11 mouse cellular contexts compared by ENCODE assay signal in the genomic region with DNA sequence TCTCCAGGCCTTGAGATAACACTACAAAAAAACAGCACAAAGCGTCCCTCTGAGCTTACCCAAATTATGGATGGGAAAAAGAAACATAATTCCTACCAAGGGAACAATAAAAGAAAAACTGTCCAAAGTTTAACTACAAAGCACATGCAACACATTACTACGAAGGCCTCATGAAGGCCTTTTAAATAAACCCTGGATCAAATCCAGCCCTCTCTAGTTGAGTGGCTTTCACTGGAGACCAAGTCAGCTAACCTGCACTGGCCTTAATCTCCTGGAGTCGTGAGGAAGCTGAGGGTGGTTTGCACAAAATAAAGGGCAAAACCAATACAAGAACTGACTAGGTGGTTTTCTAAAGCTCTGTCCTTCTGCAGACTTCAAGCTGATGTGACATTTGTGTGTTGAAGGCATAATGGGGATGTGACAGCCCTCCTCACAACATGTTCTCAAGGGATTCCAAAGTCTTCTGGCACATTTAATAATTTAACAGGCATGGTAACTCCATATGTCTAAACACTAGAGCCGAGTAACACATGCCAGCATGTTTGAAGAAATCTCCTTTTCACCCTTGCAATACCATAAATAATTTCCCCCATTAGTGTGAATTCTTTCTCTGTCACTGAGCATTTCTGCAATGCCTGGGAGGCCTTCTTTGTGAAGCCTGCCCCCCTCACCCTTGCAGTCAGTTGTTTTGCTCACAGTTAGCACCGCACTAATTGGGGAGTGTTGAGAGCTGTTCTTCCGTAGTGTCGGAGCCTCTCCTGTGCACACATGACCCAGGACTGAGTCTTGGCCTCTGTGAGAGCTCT. TPM values are rescaled to one million over a fixed set of nuclear protein-coding genes. Genes with fewer than 3 reads are reported as not detected.
DNase-seq lines count a peak whose midpoint lies in the region; ATAC-seq and TF ChIP-seq lines count a peak whose summit lies in the region.
"Had no signal": no experiment of that assay in that cellular context is flagged by ENCODE, and none has a peak within 500 bp of the region (broad histone marks: within the 10 kb centered on the region; RNA-seq: fewer than 3 reads in every experiment).

No protein-coding gene starts in this region.

- no peak for TF ChIP-seq CTCF in kidney, adult 2 months (conservative IDR thresholded peaks at IDR 0.05; ENCODE audit: insufficient read depth, insufficient read length, low read depth, low read length)

- H3K4me2 ChIP-seq in embryonic facial prominence, embryonic 12.5 days (replicated peaks): no peak overlapping the region
- H3K4me2 ChIP-seq in forebrain, embryonic 16.5 days (ENCODE audit: low read length): no peak overlapping the region
- H3K4me2 ChIP-seq in midbrain, embryonic 13.5 days (replicated peaks): no peak overlapping the region
- H3K4me2 ChIP-seq: neural tube, embryonic 12.5 days had no signal

- no peak for TF ChIP-seq POLR2A in kidney, adult 2 months (IDR thresholded peaks at IDR 0.05; ENCODE audit: low read depth, low read length)

- no peaks in the 10 kb centered on the region for H3K4me1 ChIP-seq in kidney, adult 2 months (ENCODE audit: control insufficient read depth, insufficient read depth, low read length)
- H3K4me1 ChIP-seq in embryonic facial prominence, embryonic 12.5 days: peaks cover 17% of the 10 kb centered on the region
- H3K4me1 ChIP-seq in forebrain, embryonic 16.5 days (replicated peaks; ENCODE audit: control insufficient read depth, insufficient read depth, low read length): peaks cover 18% of the 10 kb centered on the region
- peaks cover 18% of the 10 kb centered on the region for H3K4me1 ChIP-seq in midbrain, embryonic 13.5 days (replicated peaks)
- H3K4me1 ChIP-seq: neural tube, embryonic 12.5 days had no signal

- peak; percentile 48 for DNase-seq in kidney, adult 2 months
- no peak for DNase-seq in kidney, adult 11 months
- DNase-seq in right cerebral cortex, postnatal 36 days (ENCODE audit: low spot score in 2 of 2): no peak
- no peak for DNase-seq in gastrocnemius, postnatal 10 days
- no peak for DNase-seq in gastrocnemius, postnatal 25 days
- DNase-seq: lung, postnatal 14 days had no signal

- WGBS in kidney, adult 2 months: 56% methylated on average over 7 of the region's 7 CpGs
- WGBS in embryonic facial prominence, embryonic 12.5 days: 44% methylated on average over 7 of the region's 7 CpGs
- WGBS in forebrain, embryonic 16.5 days: 15% methylated on average over 7 of the region's 7 CpGs
- 58% methylated on average over 7 of the region's 7 CpGs for WGBS in midbrain, embryonic 13.5 days

- H3K9me3 ChIP-seq in embryonic facial prominence, embryonic 12.5 days: no peaks in the 10 kb centered on the region
- no peaks in the 10 kb centered on the region for H3K9me3 ChIP-seq in forebrain, embryonic 16.5 days (ENCODE audit: control insufficient read depth, low read length)
- no peaks in the 10 kb centered on the region for H3K9me3 ChIP-seq in midbrain, embryonic 13.5 days
- H3K9me3 ChIP-seq: neural tube, embryonic 12.5 days had no signal

- H3K4me3 ChIP-seq in kidney, adult 2 months (ENCODE audit: insufficient read depth, low read depth, low read length): no peak overlapping the region
- H3K4me3 ChIP-seq in embryonic facial prominence, embryonic 12.5 days: no peak overlapping the region
- no peak overlapping the region for H3K4me3 ChIP-seq in forebrain, embryonic 16.5 days (replicated peaks; ENCODE audit: low read length)
- H3K4me3 ChIP-seq in midbrain, embryonic 13.5 days (replicated peaks): no peak overlapping the region
- H3K4me3 ChIP-seq: neural tube, embryonic 12.5 days had no signal

- no peak overlapping the region for H3K9ac ChIP-seq in embryonic facial prominence, embryonic 12.5 days
- H3K9ac ChIP-seq in forebrain, embryonic 16.5 days (replicated peaks; ENCODE audit: low read depth, low read length): no peak overlapping the region
- no peak overlapping the region for H3K9ac ChIP-seq in midbrain, embryonic 13.5 days (replicated peaks)
- H3K9ac ChIP-seq: neural tube, embryonic 12.5 days had no signal

- H3K27me3 ChIP-seq in kidney, adult 2 months (replicated peaks; ENCODE audit: control insufficient read depth, insufficient read depth, low read length): no peaks in the 10 kb centered on the region
- H3K27me3 ChIP-seq in embryonic facial prominence, embryonic 12.5 days: no peaks in the 10 kb centered on the region
- no peaks in the 10 kb centered on the region for H3K27me3 ChIP-seq in forebrain, embryonic 16.5 days (replicated peaks; ENCODE audit: control insufficient read depth, insufficient read depth, low read length)
- H3K27me3 ChIP-seq in midbrain, embryonic 13.5 days: no peaks in the 10 kb centered on the region
- H3K27me3 ChIP-seq: neural tube, embryonic 12.5 days had no signal

- no peak overlapping the region for H3K27ac ChIP-seq in kidney, adult 2 months (ENCODE audit: insufficient read depth, low read depth, low read length)
- no peak overlapping the region for H3K27ac ChIP-seq in embryonic facial prominence, embryonic 12.5 days
- H3K27ac ChIP-seq in forebrain, embryonic 16.5 days (ENCODE audit: low read length): peak overlapping the region; percentile 79
- H3K27ac ChIP-seq in midbrain, embryonic 13.5 days: peak overlapping the region; percentile 60; the same call in 1 of the 2 replicates
- H3K27ac ChIP-seq: neural tube, embryonic 12.5 days had no signal

- no peaks in the 10 kb centered on the region for H3K36me3 ChIP-seq in kidney, adult 2 months (ENCODE audit: control insufficient read depth, insufficient read depth, low read length)
- no peaks in the 10 kb centered on the region for H3K36me3 ChIP-seq in embryonic facial prominence, embryonic 12.5 days
- H3K36me3 ChIP-seq in forebrain, embryonic 16.5 days (ENCODE audit: control insufficient read depth, insufficient read depth): no peaks in the 10 kb centered on the region
- H3K36me3 ChIP-seq in midbrain, embryonic 13.5 days: no peaks in the 10 kb centered on the region
- H3K36me3 ChIP-seq: neural tube, embryonic 12.5 days had no signal

- 0 out of 2 replicates have a peak, but pooled peaks have one; percentile 60 for ATAC-seq in embryonic facial prominence, embryonic 12.5 days (ENCODE audit: insufficient number of reproducible peaks, insufficient read depth, low FRiP score, low TSS enrichment)
- peak; percentile 94 for ATAC-seq in forebrain, embryonic 16.5 days
- ATAC-seq in midbrain, embryonic 13.5 days: peak; percentile 84
- ATAC-seq: intestine, embryonic 16.5 days had no signal

RNA-seq across cellular contexts. Expression of a gene that starts 50.0 kb away (rescaled TPM):
- polyA plus RNA-seq in kidney, adult 2 months (2012; rRNA removed): 1.7 and 2.3 TPM in 2 replicates
- 7.9 and 8.3 TPM in 2 replicates for polyA plus RNA-seq in embryonic facial prominence, embryonic 12.5 days (2016; fragmentation: Nextera tagmentation; extraction: Ambion mirVana)
- 8.3 and 9.0 TPM in 2 replicates for polyA plus RNA-seq in forebrain, embryonic 16.5 days (2015; fragmentation: Nextera tagmentation; extraction: Ambion mirVana)
- polyA plus RNA-seq in midbrain, embryonic 13.5 days (2015; fragmentation: Nextera tagmentation; extraction: Ambion mirVana): 5.1 and 5.6 TPM in 2 replicates
- total RNA-seq in gastrocnemius, postnatal 10 days (2021): 10 to 100 TPM; 31.6 to 32.5 TPM
- total RNA-seq in gastrocnemius, postnatal 25 days (2021): 10 to 100 TPM; 30.7 to 85.6 TPM

Comparison
In these comparisons a context has a peak if more than half of its experiments do, and no peak if none do; other contexts are left out.
1. H3K27ac ChIP-seq: peak in forebrain, embryonic 16.5 days (single experiment) and midbrain, embryonic 13.5 days (single experiment); none in kidney, adult 2 months (single experiment) and embryonic facial prominence, embryonic 12.5 days (single experiment).
2. Peak in every context shown above with its lines, with median percentiles within 50 percentile points of each other: ATAC-seq.